Mouse (Mus musculus): ENCODE results near the gene Sugp1.

The Sugp1 gene

DNA sequence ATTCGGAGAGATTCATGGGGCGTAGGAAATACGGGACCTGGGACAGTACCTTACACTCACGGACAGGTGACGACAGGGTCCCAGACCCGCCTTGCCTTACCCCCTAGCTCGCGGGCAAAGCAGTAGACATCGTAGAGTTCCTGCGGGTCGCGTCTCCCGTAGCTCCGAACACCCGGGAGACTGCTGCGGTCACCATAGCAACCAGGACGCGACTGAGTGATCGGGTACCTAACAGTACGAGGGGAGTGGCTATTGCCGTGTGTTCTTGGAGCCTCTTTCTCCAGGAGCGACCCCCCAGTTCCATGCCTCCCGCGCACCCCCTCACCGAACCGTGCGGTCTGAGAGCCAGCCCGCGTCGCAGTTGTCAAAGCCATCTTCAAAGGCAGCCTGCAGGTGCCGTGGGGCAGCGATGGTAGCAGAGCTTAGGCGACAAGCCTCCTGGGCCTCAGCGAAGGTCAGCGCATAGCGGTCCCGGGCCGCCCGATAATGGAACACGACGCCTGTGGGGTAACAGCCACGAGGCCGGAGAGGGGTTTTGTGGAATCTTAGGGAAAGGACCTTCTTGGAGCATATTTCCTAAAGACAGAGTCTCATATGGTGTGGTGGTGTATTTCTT is 69.9 kb downstream of the Sugp1 start:
- no peak for DNase-seq

- DNase-seq: no peak
Measured at GRCm38 (mm10) chr8:70114488-70114887, 71.9 kb downstream of the Sugp1 start.

DNA sequence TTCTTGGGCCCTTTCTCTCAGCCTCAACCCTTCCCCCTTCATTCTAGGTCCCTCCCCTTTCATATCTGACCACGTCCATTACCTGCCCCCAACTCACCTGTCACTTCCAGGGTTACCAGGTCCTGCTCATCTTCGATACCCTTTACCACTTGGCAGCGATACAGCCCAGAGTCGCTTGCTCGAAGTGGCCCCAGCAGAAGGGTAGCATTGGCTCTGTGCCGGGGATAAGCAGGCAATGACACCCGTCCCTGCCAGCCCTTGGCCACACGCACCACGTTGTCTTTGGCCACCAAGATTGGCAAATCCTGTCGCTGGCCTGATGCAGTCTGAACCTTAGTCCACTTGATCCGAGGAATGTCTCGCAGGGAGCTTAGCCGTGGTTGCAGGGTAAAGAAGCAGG is 72.3 kb downstream of the Sugp1 start:
- DNase-seq: peak in 1 of 2 experiments; percentile 52

GRCm38 (mm10) chr8:70117611-70118010 is 75.0 kb downstream of the Sugp1 start:
- no peak for DNase-seq

DNA sequence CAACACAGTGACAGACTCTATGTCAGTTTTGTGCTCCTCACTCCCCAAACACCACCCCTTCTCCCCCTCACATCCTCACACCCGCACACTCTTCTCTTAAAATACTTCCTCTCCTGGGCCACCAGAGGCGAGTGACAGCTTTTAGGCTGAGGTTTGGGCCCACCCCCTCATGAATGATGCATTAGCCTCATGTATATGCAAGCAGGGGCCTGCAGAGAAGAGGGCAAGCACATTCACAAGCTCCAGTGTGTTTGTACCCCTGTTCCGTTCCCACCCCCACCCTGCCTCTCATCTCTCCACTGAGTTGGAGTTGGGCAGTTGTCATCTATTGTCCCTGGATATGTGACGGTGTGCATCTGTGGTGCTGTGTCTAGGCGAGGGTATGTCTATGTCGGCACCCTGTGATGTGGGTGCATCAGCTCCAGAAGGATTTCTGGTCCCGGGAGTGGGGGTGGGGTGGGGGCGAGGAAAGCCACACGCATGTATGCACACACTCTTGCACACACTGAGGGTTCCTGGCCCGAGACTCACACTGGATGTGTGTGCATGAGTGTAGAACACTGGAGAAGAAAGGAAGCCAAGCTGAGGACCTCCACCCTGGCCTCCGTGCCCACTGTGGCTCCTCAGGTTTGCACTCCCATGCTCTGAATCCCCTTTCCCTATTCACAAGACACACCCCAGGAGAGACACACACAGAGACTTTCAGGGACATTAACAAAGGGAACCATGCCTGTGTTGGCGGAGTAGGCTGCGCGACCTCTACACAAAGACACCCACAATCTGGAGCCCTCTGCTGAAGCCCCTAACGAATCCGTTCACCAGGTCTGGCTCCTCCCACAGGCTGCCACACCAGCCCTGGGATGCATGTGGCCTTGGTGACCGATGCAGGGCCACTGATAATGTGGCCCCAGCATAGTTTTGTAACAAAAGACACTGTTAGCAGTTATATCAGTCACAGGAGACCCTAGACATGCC is 76.4 kb downstream of the Sugp1 start:
- DNase-seq: no peak

GRCm38 (mm10) chr8:70120667-70121066 is 78.1 kb downstream of the Sugp1 start, which contains the start of gene Ncan:
Gene Ncan (minus strand): TSS chr8:70120873.
- DNase-seq: peak; percentile 94
